Mouse (Mus musculus) MEL-GATA-1-ER (cell line): ENCODE data around the gene Gata3.

Source experiments
- DNase-seq: peaks from one replicate; pipeline ENCODE4 v3.0.0-alpha.2; 2012; ENCODE audit warnings: low read depth; ENCODE audit errors: extremely low read depth

Gene Gata3

DNA sequence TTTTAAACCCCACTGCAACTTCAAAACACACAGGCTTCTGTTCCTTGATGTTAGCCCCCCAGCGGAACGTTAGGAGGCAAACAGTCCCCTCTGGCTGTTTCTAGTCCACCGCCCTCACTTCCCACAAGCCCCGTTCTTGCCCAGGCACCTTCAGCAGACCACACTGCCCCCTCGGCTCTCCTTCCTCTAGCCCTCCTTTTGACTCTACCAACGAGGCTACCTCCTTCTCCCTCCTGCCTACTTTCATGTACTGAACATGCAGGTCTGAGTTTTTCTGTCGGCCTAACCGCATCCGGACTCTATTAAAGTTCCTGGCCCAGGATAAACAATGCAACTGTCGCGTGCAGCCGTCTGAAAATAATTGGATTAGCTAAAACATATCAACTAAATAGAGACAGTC is 17.2 kb downstream of the Gata3 start:
- no peak for DNase-seq

- no peak for DNase-seq
Measured at GRCm38 (mm10) chr2:9871798-9872197, 18.0 kb downstream of the Gata3 start.

DNA sequence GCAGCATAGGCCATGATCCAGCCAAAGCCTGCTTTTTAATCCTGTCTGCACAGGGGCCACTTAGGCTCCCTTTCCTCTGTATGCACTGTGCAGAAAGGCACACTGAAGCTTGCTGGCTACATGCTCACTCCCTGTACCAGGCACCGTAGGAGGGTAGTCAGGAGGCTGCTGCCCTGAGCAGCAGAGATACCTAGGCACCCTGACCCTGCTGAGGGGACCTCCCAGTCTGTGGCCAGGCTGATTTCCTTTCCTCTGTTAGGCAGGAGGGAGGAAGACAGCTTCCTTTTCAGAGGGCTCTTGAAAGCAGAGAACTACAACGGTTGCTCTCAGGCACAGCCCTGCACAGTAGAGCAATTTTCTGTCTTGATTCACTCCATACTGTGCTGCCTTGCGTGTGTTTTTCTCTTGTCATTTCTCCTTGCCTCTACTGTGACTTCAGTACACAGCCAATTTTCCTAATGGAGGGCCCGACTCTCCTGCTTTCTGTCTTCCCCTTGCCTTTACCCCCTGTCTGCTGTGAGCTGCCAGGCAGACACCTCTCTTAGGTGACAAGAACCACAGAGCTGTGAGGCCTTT is 18.6 kb downstream of the Gata3 start:
- DNase-seq = no peak

- no peak for DNase-seq
Measured at GRCm38 (mm10) chr2:9867092-9867825, 22.6 kb downstream of the Gata3 start.

GRCm38 (mm10) chr2:9860698-9861097 is 29.1 kb downstream of the Gata3 start:
- DNase-seq = no peak

DNA sequence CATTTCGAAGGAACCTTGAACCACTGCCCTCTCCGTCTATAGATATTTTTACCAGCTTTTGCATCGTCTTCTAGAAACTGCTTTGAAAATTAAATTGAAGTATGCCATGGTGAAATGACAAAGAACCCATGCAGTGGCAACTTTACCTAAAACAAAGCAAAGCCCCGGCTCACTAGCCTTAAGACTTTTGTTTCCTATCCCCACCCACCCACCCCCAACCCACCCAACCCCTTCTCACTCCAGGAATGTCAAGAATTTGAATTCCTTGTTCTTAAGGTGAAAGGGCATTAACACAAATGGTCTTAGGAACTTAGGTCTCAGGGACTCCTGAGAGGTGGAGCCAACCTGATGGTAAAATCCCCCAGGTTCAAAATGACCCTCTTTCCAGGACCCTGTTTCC is 34.0 kb downstream of the Gata3 start:
- no peak for DNase-seq

- no peak for DNase-seq
Measured at GRCm38 (mm10) chr2:9852851-9853576, 36.8 kb downstream of the Gata3 start.

GRCm38 (mm10) chr2:9835195-9835594 is 54.6 kb downstream of the Gata3 start:
- no peak for DNase-seq

DNA sequence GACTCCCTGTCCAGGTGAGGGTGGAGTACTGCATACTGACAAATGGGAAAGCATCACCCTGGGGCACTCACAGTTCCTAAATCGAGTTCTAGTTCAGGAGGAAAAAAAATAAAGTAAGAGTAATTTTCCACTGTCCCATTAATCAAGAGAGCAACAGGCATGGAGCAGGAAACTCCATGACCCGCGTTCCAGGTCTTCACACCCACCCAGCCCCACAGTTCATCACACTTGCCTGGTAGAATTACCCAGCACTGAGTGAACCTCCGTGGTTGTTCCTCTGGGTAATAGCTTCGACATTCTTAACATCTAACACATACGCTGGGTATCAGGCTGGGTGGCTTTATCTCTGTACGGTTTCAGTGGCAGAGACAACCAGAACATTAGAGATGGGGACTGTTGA is 56.1 kb downstream of the Gata3 start:
- no peak for DNase-seq

GRCm38 (mm10) chr2:9827624-9828023 is 62.2 kb downstream of the Gata3 start:
- no peak for DNase-seq

GRCm38 (mm10) chr2:9820611-9821010 is 69.2 kb downstream of the Gata3 start:
- no peak for DNase-seq

- no peak for DNase-seq
Measured at GRCm38 (mm10) chr2:9818177-9818785, 71.6 kb downstream of the Gata3 start.
